Mouse (Mus musculus): ENCODE data around the gene Fmnl2. TPM values are rescaled to one million over a fixed set of nuclear protein-coding genes. Genes with fewer than 3 reads are reported as not detected.

Fmnl2 gene
- polyA plus RNA-seq, 1 experiment from 2014 or later = 8.6 TPM

DNA sequence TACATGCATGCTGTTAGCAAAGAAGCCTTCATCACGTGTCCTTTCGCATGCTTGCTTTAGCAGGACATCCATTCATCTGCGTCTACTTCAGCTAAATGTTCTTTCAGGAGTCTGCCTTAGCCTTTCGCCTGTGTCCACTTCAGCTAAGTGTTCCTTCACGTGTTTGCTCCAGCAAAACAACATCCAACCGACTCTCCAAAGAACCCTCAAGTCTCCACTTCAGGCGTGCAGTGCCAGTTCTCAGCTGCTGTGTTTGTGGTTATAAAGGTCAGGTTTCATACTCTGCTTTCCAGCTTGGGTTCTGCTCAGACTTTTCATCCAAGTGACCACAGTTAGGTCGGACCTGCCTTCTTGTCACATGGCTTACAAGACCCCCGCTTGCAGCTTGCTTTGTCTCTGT lies 10.1 kb downstream of the Fmnl2 start:
- ATAC-seq (ENCODE audit: low FRiP score, low read depth) = no peak
- H3K9ac ChIP-seq = no peak overlapping the region

DNA sequence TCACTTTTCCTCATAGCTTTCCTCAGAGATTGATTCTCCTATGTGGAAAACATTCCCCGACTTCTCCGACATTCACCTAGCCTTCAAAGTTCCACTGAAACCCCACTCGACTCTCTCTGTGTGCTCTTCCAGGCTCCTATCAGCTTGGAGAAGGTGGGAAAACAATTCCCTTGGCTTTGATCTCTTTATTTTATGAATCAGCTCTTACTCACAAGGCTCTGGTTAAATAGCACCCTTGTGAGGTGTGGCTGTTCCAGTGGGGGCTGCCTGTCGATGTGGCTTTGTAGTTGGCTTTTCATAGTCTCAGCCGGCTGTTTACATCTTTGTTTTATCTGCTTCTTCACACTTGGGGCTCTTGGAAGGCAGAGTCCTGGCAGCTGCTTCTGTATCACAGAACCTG lies 10.5 kb downstream of the Fmnl2 start:
- Histone ChIP-seq H3K9me3 (no peaks in the 10 kb centered on the region), H3K4me3 (no peak overlapping the region), H3K36me3 (0 out of 2 replicates have a peak, but pooled peaks cover 3% of the 10 kb centered on the region), H3K4me2 (no peak overlapping the region), H3K9ac (no peak overlapping the region), H3K4me1 (replicated peaks) (peaks cover 12% of the 10 kb centered on the region), H3K27ac (replicated peaks) (no peak overlapping the region), H3K27me3 (no peaks in the 10 kb centered on the region)
- WGBS = 72% methylated on average over 5 of the region's 5 CpGs
- no peak for ATAC-seq (ENCODE audit: low FRiP score, low read depth)

More for the DNA sequence above, 10.1 kb downstream of the Fmnl2 start:
- Histone ChIP-seq H3K4me3 (no peak overlapping the region), H3K4me2 (no peak overlapping the region), H3K4me1 (replicated peaks) (peaks cover 9% of the 10 kb centered on the region), H3K36me3 (0 out of 2 replicates have a peak, but pooled peaks cover 3% of the 10 kb centered on the region), H3K9me3 (no peaks in the 10 kb centered on the region), H3K27ac (replicated peaks) (no peak overlapping the region), H3K27me3 (no peaks in the 10 kb centered on the region)
- 91% methylated on average over 9 of the region's 9 CpGs for WGBS

GRCm38 (mm10) chr2:52872636-52873035 lies 15.0 kb downstream of the Fmnl2 start:
- no peak overlapping the region for H3K9ac ChIP-seq
- no peak overlapping the region for H3K27ac ChIP-seq (replicated peaks)
- ATAC-seq (ENCODE audit: low FRiP score, low read depth) = no peak
- no peak overlapping the region for H3K4me3 ChIP-seq
- H3K4me2 ChIP-seq = no peak overlapping the region
- H3K36me3 ChIP-seq = no peaks in the 10 kb centered on the region
- no peaks in the 10 kb centered on the region for H3K9me3 ChIP-seq
- 77% methylated on average over 5 of the region's 5 CpGs for WGBS
- H3K27me3 ChIP-seq = no peaks in the 10 kb centered on the region
- peaks cover 26% of the 10 kb centered on the region for H3K4me1 ChIP-seq (replicated peaks)

- no peak overlapping the region for H3K4me2 ChIP-seq
- no peak overlapping the region for H3K27ac ChIP-seq (replicated peaks)
- H3K9me3 ChIP-seq = no peaks in the 10 kb centered on the region
- peaks cover 26% of the 10 kb centered on the region for H3K4me1 ChIP-seq (replicated peaks)
- no peaks in the 10 kb centered on the region for H3K27me3 ChIP-seq
- peak; percentile 33; the same call in 1 of the 2 replicates for ATAC-seq (ENCODE audit: low FRiP score, low read depth)
- H3K4me3 ChIP-seq = no peak overlapping the region
- 55% methylated on average over 18 of the region's 18 CpGs for WGBS
- no peak overlapping the region for H3K9ac ChIP-seq
- H3K36me3 ChIP-seq = no peaks in the 10 kb centered on the region
Measured at GRCm38 (mm10) chr2:52873276-52874063, 15.8 kb downstream of the Fmnl2 start.

GRCm38 (mm10) chr2:52874721-52875120 lies 17.1 kb downstream of the Fmnl2 start:
- ATAC-seq (ENCODE audit: low FRiP score, low read depth) = no peak
- no peak overlapping the region for H3K27ac ChIP-seq (replicated peaks)

DNA sequence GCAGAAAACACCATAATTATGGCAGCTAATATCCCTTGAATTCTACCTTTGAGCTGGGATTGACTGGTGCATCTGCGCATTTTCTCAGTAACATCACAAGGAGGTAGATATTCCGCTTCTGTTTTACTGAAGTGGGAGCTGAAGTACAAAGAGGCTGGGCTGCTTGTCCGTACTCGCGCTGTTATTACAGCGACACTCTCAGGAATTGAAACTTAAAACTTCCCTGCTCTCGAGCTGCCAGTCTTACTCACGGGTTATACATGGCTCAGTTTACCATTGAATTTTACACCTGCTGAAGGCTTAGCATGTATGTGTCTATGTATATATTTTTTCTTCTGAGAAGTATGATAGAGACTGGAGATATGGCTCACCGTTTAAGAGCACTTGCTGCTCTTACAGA lies 18.1 kb downstream of the Fmnl2 start:
- Histone ChIP-seq H3K27me3 (no peaks in the 10 kb centered on the region), H3K4me3 (no peak overlapping the region), H3K9ac (no peak overlapping the region), H3K4me2 (no peak overlapping the region), H3K4me1 (replicated peaks) (peaks cover 30% of the 10 kb centered on the region), H3K36me3 (no peaks in the 10 kb centered on the region), H3K27ac (replicated peaks) (no peak overlapping the region), H3K9me3 (no peaks in the 10 kb centered on the region)
- 85% methylated on average over 9 of the region's 9 CpGs for WGBS
- no peak for ATAC-seq (ENCODE audit: low FRiP score, low read depth)

More at GRCm38 (mm10) chr2:52874721-52875120, 17.1 kb downstream of the Fmnl2 start:
- Histone ChIP-seq H3K4me2 (no peak overlapping the region), H3K9me3 (no peaks in the 10 kb centered on the region), H3K36me3 (no peaks in the 10 kb centered on the region), H3K9ac (no peak overlapping the region), H3K27me3 (no peaks in the 10 kb centered on the region), H3K4me1 (replicated peaks) (peaks cover 30% of the 10 kb centered on the region), H3K4me3 (no peak overlapping the region)

- no peak for ATAC-seq (ENCODE audit: low FRiP score, low read depth)
- Histone ChIP-seq H3K4me1 (replicated peaks) (0 out of 2 replicates have a peak, but pooled peaks cover 8% of the 10 kb centered on the region), H3K9me3 (no peaks in the 10 kb centered on the region), H3K9ac (no peak overlapping the region), H3K27me3 (no peaks in the 10 kb centered on the region), H3K4me3 (no peak overlapping the region), H3K36me3 (no peaks in the 10 kb centered on the region), H3K27ac (replicated peaks) (no peak overlapping the region), H3K4me2 (no peak overlapping the region)
- 94% methylated on average over 2 of the region's 2 CpGs for WGBS
Measured at GRCm38 (mm10) chr2:52883401-52883800, 25.7 kb downstream of the Fmnl2 start.

- H3K9ac ChIP-seq = no peak overlapping the region
- 54% methylated on average over 4 of the region's 4 CpGs for WGBS
Measured at GRCm38 (mm10) chr2:52884082-52884481, 26.4 kb downstream of the Fmnl2 start.

GRCm38 (mm10) chr2:52885071-52885470 lies 27.4 kb downstream of the Fmnl2 start:
- no peak for ATAC-seq (ENCODE audit: low FRiP score, low read depth)
- Histone ChIP-seq H3K27ac (replicated peaks) (no peak overlapping the region), H3K4me3 (no peak overlapping the region), H3K36me3 (no peaks in the 10 kb centered on the region), H3K9me3 (no peaks in the 10 kb centered on the region), H3K27me3 (no peaks in the 10 kb centered on the region), H3K9ac (no peak overlapping the region), H3K4me2 (no peak overlapping the region), H3K4me1 (replicated peaks) (0 out of 2 replicates have a peak, but pooled peaks cover 4% of the 10 kb centered on the region)
- 76% methylated on average over 3 of the region's 3 CpGs for WGBS

More at GRCm38 (mm10) chr2:52884082-52884481, 26.4 kb downstream of the Fmnl2 start:
- Histone ChIP-seq H3K4me2 (no peak overlapping the region), H3K36me3 (no peaks in the 10 kb centered on the region), H3K4me1 (replicated peaks) (0 out of 2 replicates have a peak, but pooled peaks cover 8% of the 10 kb centered on the region), H3K9me3 (no peaks in the 10 kb centered on the region), H3K27ac (replicated peaks) (no peak overlapping the region), H3K27me3 (no peaks in the 10 kb centered on the region), H3K4me3 (no peak overlapping the region)
- ATAC-seq (ENCODE audit: low FRiP score, low read depth) = no peak

DNA sequence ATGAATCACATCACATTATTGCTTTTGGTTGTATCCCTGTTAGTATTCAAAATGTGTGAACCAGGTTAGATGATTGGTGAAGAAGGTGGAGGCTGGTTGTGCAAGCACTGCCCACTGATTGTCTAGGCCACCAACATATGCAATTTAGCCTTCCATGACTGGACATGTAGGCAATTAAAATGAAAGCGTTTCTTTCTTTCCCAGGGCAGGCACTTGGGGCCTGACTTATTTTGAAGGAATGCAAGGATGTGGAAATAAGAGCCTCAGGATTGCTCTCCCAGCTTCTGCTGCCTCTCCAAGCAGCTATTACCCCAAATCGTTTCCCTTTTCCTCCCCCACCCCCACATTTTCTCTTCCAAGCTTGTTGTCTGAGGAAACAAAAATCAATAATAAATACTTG lies 29.6 kb downstream of the Fmnl2 start:
- Histone ChIP-seq H3K27me3 (no peaks in the 10 kb centered on the region), H3K4me3 (no peak overlapping the region), H3K36me3 (no peaks in the 10 kb centered on the region), H3K9me3 (no peaks in the 10 kb centered on the region), H3K4me1 (replicated peaks) (0 out of 2 replicates have a peak, but pooled peaks cover 7% of the 10 kb centered on the region), H3K4me2 (no peak overlapping the region), H3K9ac (no peak overlapping the region), H3K27ac (replicated peaks) (no peak overlapping the region)
- ATAC-seq (ENCODE audit: low FRiP score, low read depth) = no peak
- 70% methylated on average over 2 of the region's 2 CpGs for WGBS

DNA sequence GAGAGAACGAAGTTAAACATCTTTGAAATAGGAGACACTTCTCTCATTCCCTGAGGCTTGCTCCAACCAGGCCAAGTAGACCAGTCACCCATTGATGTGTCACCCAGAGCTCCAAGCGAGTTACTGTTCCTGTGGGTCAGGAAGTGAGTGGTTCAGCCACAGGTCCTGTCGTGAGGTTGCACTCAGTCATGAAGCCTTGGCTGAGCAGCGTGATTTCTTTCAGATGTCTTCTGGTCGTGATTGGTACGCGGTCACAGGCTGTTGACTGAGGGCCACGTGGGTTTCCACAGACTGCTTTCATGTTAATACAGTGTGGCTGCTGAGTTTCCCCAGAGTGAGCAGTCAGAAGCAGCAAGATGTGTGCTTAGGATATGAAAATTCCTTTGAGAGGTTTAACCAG lies 33.5 kb downstream of the Fmnl2 start:
- no peak overlapping the region for H3K27ac ChIP-seq (replicated peaks)
- H3K9ac ChIP-seq = no peak overlapping the region
- H3K4me1 ChIP-seq (replicated peaks) = peaks cover 17% of the 10 kb centered on the region
- no peak overlapping the region for H3K4me3 ChIP-seq
- 76% methylated on average over 8 of the region's 8 CpGs for WGBS
- H3K9me3 ChIP-seq = no peaks in the 10 kb centered on the region
- ATAC-seq (ENCODE audit: low FRiP score, low read depth) = no peak
- H3K4me2 ChIP-seq = no peak overlapping the region
- no peaks in the 10 kb centered on the region for H3K27me3 ChIP-seq
- no peaks in the 10 kb centered on the region for H3K36me3 ChIP-seq

GRCm38 (mm10) chr2:52891744-52892143 lies 34.1 kb downstream of the Fmnl2 start:
- ATAC-seq (ENCODE audit: low FRiP score, low read depth) = no peak
- WGBS = 82% methylated on average over 2 of the region's 2 CpGs
- H3K27ac ChIP-seq (replicated peaks) = no peak overlapping the region

More at GRCm38 (mm10) chr2:52891744-52892143, 34.1 kb downstream of the Fmnl2 start:
- H3K4me1 ChIP-seq (replicated peaks) = peaks cover 19% of the 10 kb centered on the region
- no peaks in the 10 kb centered on the region for H3K9me3 ChIP-seq
- H3K4me2 ChIP-seq = no peak overlapping the region
- no peaks in the 10 kb centered on the region for H3K27me3 ChIP-seq
- H3K36me3 ChIP-seq = no peaks in the 10 kb centered on the region
- no peak overlapping the region for H3K9ac ChIP-seq
- H3K4me3 ChIP-seq = no peak overlapping the region

Measured in hindbrain, embryonic 15.5 days (tissue).